Mouse (Mus musculus) small intestine, adult 2 months (tissue): ENCODE data around the gene Npb. TPM values are rescaled to one million over a fixed set of nuclear protein-coding genes. Genes with fewer than 3 reads are reported as not detected.

Experiments
- H3K27ac ChIP-seq: fragments of 200-500 bp; 2 replicates; pipeline ENCODE4 v1.5.1; 2012; ENCODE audit warnings: low read depth, low read length, control low read depth, inconsistent platforms; ENCODE audit not compliant: insufficient read depth
- H3K27me3 ChIP-seq: fragments of 200-500 bp; 2 replicates; pipeline ENCODE4 v1.6.1; 2012; ENCODE audit warnings: mild to moderate bottlenecking, moderate library complexity, low read length, inconsistent platforms; ENCODE audit not compliant: control insufficient read depth, insufficient read depth
- H3K36me3 ChIP-seq: fragments of 200-500 bp; 2 replicates; pipeline ENCODE4 v1.6.1; 2012; ENCODE audit warnings: mild to moderate bottlenecking, low read length, control low read depth, inconsistent platforms; ENCODE audit not compliant: control insufficient read depth, insufficient read depth
- H3K4me1 ChIP-seq: fragments of 200-500 bp; 2 replicates; pipeline ENCODE4 v1.6.1; 2012; ENCODE audit warnings: low read length, inconsistent platforms, mixed read lengths; ENCODE audit not compliant: control insufficient read depth, insufficient read depth, insufficient read length
- H3K4me3 ChIP-seq: fragments of 200-500 bp; 2 replicates; pipeline ENCODE4 v1.5.1; 2012; ENCODE audit warnings: low read depth, mild to moderate bottlenecking, control low read depth, inconsistent platforms, low read length, moderate library complexity
- CTCF ChIP-seq: fragments of 200-500 bp; IDR thresholded peaks from 2 replicates; pipeline ENCODE4 v1.5.1; 2012; ENCODE audit warnings: low read depth, mild to moderate bottlenecking, control low read depth, inconsistent platforms, low read length, moderate library complexity, mixed read lengths; ENCODE audit not compliant: insufficient replicate concordance, insufficient read length; ENCODE audit errors: extremely low read depth
- POLR2A ChIP-seq: fragments of 200-500 bp; IDR thresholded peaks from 2 replicates; pipeline ENCODE4 v1.6.1; 2012; ENCODE audit warnings: low read depth, mild to moderate bottlenecking, control low read depth, inconsistent platforms, low read length, moderate library complexity
- WGBS: fragments of 180-500 bp; shearing (Covaris S2); methylation state at CpG from one replicate; pipeline ENCODE4 v1.1.7; 2018; 5-methylcytosine and 5-hydroxymethylcytosine counted together
- polyA plus RNA-seq: library from polyadenylated mRNA; depleted of rRNA; stranded (reverse); fragments of >200 nt; gene quantifications from 2 replicates; pipeline ENCODE4 v1.2.3, GENCODE M21; 2012

Gene Npb
- polyA plus RNA-seq, 1 experiment: 0.98 TPM

GRCm38 (mm10) chr11:120576365-120576981, 31.8 kb upstream of the Npb start:
- H3K27ac ChIP-seq: peak overlapping the region; percentile 94

GRCm38 (mm10) chr11:120577211-120578023, 30.9 kb upstream of the Npb start:
- H3K27me3 ChIP-seq: no peaks in the 10 kb centered on the region
- WGBS: 46% methylated on average over 7 of the region's 7 CpGs
- H3K4me1 ChIP-seq: peaks cover 41% of the 10 kb centered on the region
- TF ChIP-seq POLR2A (0 out of 2 replicates have a peak, but pooled peaks have one; percentile 8), CTCF (no peak)
- peak overlapping the region; percentile 35 for H3K4me3 ChIP-seq
- peaks cover 26% of the 10 kb centered on the region for H3K36me3 ChIP-seq
- peak overlapping the region; percentile 93 for H3K27ac ChIP-seq

More at GRCm38 (mm10) chr11:120576365-120576981, 31.8 kb upstream of the Npb start:
- WGBS: 53% methylated on average over 3 of the region's 3 CpGs
- peaks cover 27% of the 10 kb centered on the region for H3K36me3 ChIP-seq
- H3K4me3 ChIP-seq: no peak overlapping the region; the same call in 1 of the 2 replicates
- no peaks in the 10 kb centered on the region for H3K27me3 ChIP-seq
- TF ChIP-seq CTCF (no peak), POLR2A (peak; percentile 72; the same call in 1 of the 2 replicates)
- H3K4me1 ChIP-seq: peaks cover 35% of the 10 kb centered on the region

GRCm38 (mm10) chr11:120578024-120578693, 30.1 kb upstream of the Npb start:
- H3K27ac ChIP-seq: peak overlapping the region; percentile 93
- H3K4me3 ChIP-seq: no peak overlapping the region
- H3K4me1 ChIP-seq: peaks cover 41% of the 10 kb centered on the region
- WGBS: 63% methylated on average over 10 of the region's 10 CpGs
- H3K27me3 ChIP-seq: no peaks in the 10 kb centered on the region
- peaks cover 26% of the 10 kb centered on the region for H3K36me3 ChIP-seq
- TF ChIP-seq CTCF (no peak), POLR2A (no peak)

- WGBS: 92% methylated on average over 11 of the region's 11 CpGs
- no peak for TF ChIP-seq POLR2A
- no peak for TF ChIP-seq CTCF
- H3K4me3 ChIP-seq: no peak overlapping the region
- peaks cover 41% of the 10 kb centered on the region for H3K4me1 ChIP-seq
- H3K27ac ChIP-seq: no peak overlapping the region
- peaks cover 26% of the 10 kb centered on the region for H3K36me3 ChIP-seq
- no peaks in the 10 kb centered on the region for H3K27me3 ChIP-seq
Observed at GRCm38 (mm10) chr11:120578694-120579243, 29.5 kb upstream of the Npb start.

- TF ChIP-seq CTCF (peak; percentile 91; the same call in 1 of the 2 replicates), POLR2A (peak; percentile 31; the same call in 1 of the 2 replicates)
- Histone ChIP-seq H3K4me3 (peak overlapping the region; percentile 81), H3K27ac (peak overlapping the region; percentile 73), H3K27me3 (no peaks in the 10 kb centered on the region), H3K36me3 (peaks cover 26% of the 10 kb centered on the region), H3K4me1 (peaks cover 38% of the 10 kb centered on the region)
- 52% methylated on average over 15 of the region's 15 CpGs for WGBS
Observed at GRCm38 (mm10) chr11:120579316-120580107, 28.8 kb upstream of the Npb start.

GRCm38 (mm10) chr11:120580190-120580589, 28.1 kb upstream of the Npb start:
- Histone ChIP-seq H3K27ac (peak overlapping the region; percentile 73), H3K27me3 (no peaks in the 10 kb centered on the region), H3K4me3 (peak overlapping the region; percentile 81), H3K36me3 (peaks cover 26% of the 10 kb centered on the region), H3K4me1 (peaks cover 38% of the 10 kb centered on the region)
- TF ChIP-seq POLR2A (no peak; the same call in 1 of the 2 replicates), CTCF (no peak)
- WGBS: 21% methylated on average over 7 of the region's 7 CpGs
